Mouse (Mus musculus): Measurements from ENCODE around the gene Ppp2r3a. TPM values are rescaled to one million over a fixed set of nuclear protein-coding genes. Genes with fewer than 3 reads are reported as not detected.

Gene Ppp2r3a
- polyA plus RNA-seq, 1 experiment from 2014 or later: 71.3 TPM

DNA sequence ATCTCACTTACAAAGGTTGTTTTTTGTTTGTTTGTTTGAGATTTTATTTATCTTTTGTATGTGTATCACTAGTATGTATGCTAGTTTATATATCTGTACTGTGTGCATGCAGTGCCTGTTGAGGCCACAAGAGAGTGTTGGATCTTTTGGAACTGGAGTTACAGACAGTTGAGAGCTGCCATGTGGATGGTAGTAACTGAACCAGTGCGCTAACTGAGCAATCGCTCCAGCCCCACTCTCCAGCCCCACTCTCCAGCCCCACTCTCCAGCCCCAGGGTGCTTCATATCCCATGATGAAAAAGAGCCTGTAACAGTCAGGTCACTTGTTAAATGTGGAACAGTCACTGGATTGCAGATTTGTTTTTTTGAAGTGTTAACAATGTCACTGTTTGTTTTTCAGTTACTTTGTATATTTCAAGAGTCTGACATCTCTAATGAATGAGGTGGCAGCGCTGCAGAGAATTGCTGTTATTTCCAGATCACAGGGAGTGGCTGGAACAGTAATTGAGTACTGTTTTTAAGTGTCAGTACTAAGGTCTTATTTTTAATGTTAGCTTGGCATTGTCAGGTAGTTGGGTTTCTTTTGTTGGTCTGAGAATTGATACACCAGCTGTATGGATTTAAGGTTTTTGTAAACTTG, 171.4 kb downstream of the Ppp2r3a start:
- Histone ChIP-seq H3K4me2 (no peak overlapping the region), H3K4me3 (ENCODE audit: low read depth, low read length) (no peak overlapping the region), H3K27me3 (ENCODE audit: control insufficient read depth, insufficient read depth, low read length) (no peaks in the 10 kb centered on the region), H3K36me3 (ENCODE audit: control insufficient read depth, insufficient read depth, low read length) (no peaks in the 10 kb centered on the region), H3K9ac (ENCODE audit: low read depth, low read length) (no peak overlapping the region), H3K4me1 (ENCODE audit: control insufficient read depth, insufficient read depth, low read length) (peaks cover 16% of the 10 kb centered on the region), H3K27ac (ENCODE audit: low read depth, low read length) (no peak overlapping the region), H3K9me3 (replicated peaks; ENCODE audit: control insufficient read depth, low read length) (no peaks in the 10 kb centered on the region)
- ATAC-seq (replicated peaks; ENCODE audit: insufficient number of reproducible peaks, low FRiP score, low TSS enrichment): no peak
- WGBS (ENCODE audit: insufficient replicate concordance): 74% methylated on average over 3 of the region's 3 CpGs

- peak overlapping the region; percentile 54 for H3K4me2 ChIP-seq
- no peaks in the 10 kb centered on the region for H3K9me3 ChIP-seq (replicated peaks; ENCODE audit: control insufficient read depth, low read length)
- H3K27me3 ChIP-seq (ENCODE audit: control insufficient read depth, insufficient read depth, low read length): no peaks in the 10 kb centered on the region
- no peak for ATAC-seq (replicated peaks; ENCODE audit: insufficient number of reproducible peaks, low FRiP score, low TSS enrichment)
- no peaks in the 10 kb centered on the region for H3K36me3 ChIP-seq (ENCODE audit: control insufficient read depth, insufficient read depth, low read length)
- peaks cover 16% of the 10 kb centered on the region for H3K4me1 ChIP-seq (ENCODE audit: control insufficient read depth, insufficient read depth, low read length)
- no peak overlapping the region for H3K27ac ChIP-seq (ENCODE audit: low read depth, low read length)
- no peak overlapping the region for H3K9ac ChIP-seq (ENCODE audit: low read depth, low read length)
- WGBS (ENCODE audit: insufficient replicate concordance): 72% methylated on average over 4 of the region's 4 CpGs
- peak overlapping the region; percentile 12; the same call in 1 of the 2 replicates for H3K4me3 ChIP-seq (ENCODE audit: low read depth, low read length)
These were observed 173.0 kb downstream of the Ppp2r3a start for GRCm38 (mm10) chr9:101078579-101078978.

GRCm38 (mm10) chr9:101077486-101077885, 174.1 kb downstream of the Ppp2r3a start:
- Histone ChIP-seq H3K4me3 (ENCODE audit: low read depth, low read length) (peak overlapping the region; percentile 98), H3K4me1 (ENCODE audit: control insufficient read depth, insufficient read depth, low read length) (peaks cover 16% of the 10 kb centered on the region), H3K9ac (ENCODE audit: low read depth, low read length) (peak overlapping the region; percentile 54), H3K36me3 (ENCODE audit: control insufficient read depth, insufficient read depth, low read length) (no peaks in the 10 kb centered on the region), H3K4me2 (peak overlapping the region; percentile 89), H3K27ac (ENCODE audit: low read depth, low read length) (no peak overlapping the region), H3K27me3 (ENCODE audit: control insufficient read depth, insufficient read depth, low read length) (no peaks in the 10 kb centered on the region), H3K9me3 (replicated peaks; ENCODE audit: control insufficient read depth, low read length) (no peaks in the 10 kb centered on the region)
- ATAC-seq (replicated peaks; ENCODE audit: insufficient number of reproducible peaks, low FRiP score, low TSS enrichment): no peak

GRCm38 (mm10) chr9:101076095-101076875, 175.3 kb downstream of the Ppp2r3a start:
- H3K4me3 ChIP-seq (ENCODE audit: low read depth, low read length): peak overlapping the region; percentile 98
- peaks cover 16% of the 10 kb centered on the region for H3K4me1 ChIP-seq (ENCODE audit: control insufficient read depth, insufficient read depth, low read length)
- H3K27me3 ChIP-seq (ENCODE audit: control insufficient read depth, insufficient read depth, low read length): no peaks in the 10 kb centered on the region
- H3K9me3 ChIP-seq (replicated peaks; ENCODE audit: control insufficient read depth, low read length): no peaks in the 10 kb centered on the region
- H3K27ac ChIP-seq (ENCODE audit: low read depth, low read length): 0 out of 2 replicates have a peak overlapping the region, but pooled peaks have one; percentile 7
- 2% methylated on average over 18 of the region's 18 CpGs for WGBS (ENCODE audit: insufficient replicate concordance)
- H3K4me2 ChIP-seq: peak overlapping the region; percentile 89
- H3K9ac ChIP-seq (ENCODE audit: low read depth, low read length): peak overlapping the region; percentile 99
- no peaks in the 10 kb centered on the region for H3K36me3 ChIP-seq (ENCODE audit: control insufficient read depth, insufficient read depth, low read length)
- ATAC-seq (replicated peaks; ENCODE audit: insufficient number of reproducible peaks, low FRiP score, low TSS enrichment): no peak

- H3K27ac ChIP-seq (ENCODE audit: low read depth, low read length): no peak overlapping the region
- H3K36me3 ChIP-seq (ENCODE audit: control insufficient read depth, insufficient read depth, low read length): no peaks in the 10 kb centered on the region
- peak overlapping the region; percentile 98 for H3K4me3 ChIP-seq (ENCODE audit: low read depth, low read length)
- no peaks in the 10 kb centered on the region for H3K9me3 ChIP-seq (replicated peaks; ENCODE audit: control insufficient read depth, low read length)
- H3K9ac ChIP-seq (ENCODE audit: low read depth, low read length): peak overlapping the region; percentile 99
- H3K27me3 ChIP-seq (ENCODE audit: control insufficient read depth, insufficient read depth, low read length): no peaks in the 10 kb centered on the region
- no peak for ATAC-seq (replicated peaks; ENCODE audit: insufficient number of reproducible peaks, low FRiP score, low TSS enrichment)
- WGBS (ENCODE audit: insufficient replicate concordance): under 1% methylated on average over 8 of the region's 8 CpGs
- peaks cover 16% of the 10 kb centered on the region for H3K4me1 ChIP-seq (ENCODE audit: control insufficient read depth, insufficient read depth, low read length)
- H3K4me2 ChIP-seq: peak overlapping the region; percentile 89
These were observed 175.9 kb downstream of the Ppp2r3a start for GRCm38 (mm10) chr9:101075694-101076093.

DNA sequence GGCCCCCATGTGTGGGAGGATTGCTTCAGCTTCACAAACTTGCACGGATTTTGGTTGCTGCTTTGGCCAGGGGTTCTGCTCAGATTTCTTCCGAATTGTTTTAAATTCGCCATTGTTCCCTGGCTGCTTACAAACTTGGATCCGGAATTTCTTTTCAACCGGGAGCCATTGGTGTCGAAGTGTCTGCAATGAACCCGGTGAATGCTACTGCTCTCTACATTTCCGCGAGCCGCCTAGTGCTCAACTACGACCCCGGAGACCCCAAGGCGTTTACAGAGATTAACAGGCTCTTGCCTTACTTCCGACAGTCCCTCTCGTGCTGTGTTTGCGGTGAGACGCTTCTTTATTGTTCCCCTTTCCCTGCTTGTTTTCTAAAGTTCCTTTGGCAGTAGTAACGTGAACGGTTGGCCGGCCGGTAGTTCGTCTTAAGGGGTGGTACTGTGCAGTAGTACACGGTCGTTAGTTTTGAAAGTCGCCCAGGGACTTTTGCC, 176.5 kb downstream of the Ppp2r3a start:
- no peaks in the 10 kb centered on the region for H3K9me3 ChIP-seq (replicated peaks; ENCODE audit: control insufficient read depth, low read length)
- no peaks in the 10 kb centered on the region for H3K27me3 ChIP-seq (ENCODE audit: control insufficient read depth, insufficient read depth, low read length)
- no peaks in the 10 kb centered on the region for H3K36me3 ChIP-seq (ENCODE audit: control insufficient read depth, insufficient read depth, low read length)
- peaks cover 16% of the 10 kb centered on the region for H3K4me1 ChIP-seq (ENCODE audit: control insufficient read depth, insufficient read depth, low read length)
- H3K9ac ChIP-seq (ENCODE audit: low read depth, low read length): peak overlapping the region; percentile 99
- no peak for ATAC-seq (replicated peaks; ENCODE audit: insufficient number of reproducible peaks, low FRiP score, low TSS enrichment)
- peak overlapping the region; percentile 89 for H3K4me2 ChIP-seq
- under 1% methylated on average over 25 of the region's 25 CpGs for WGBS (ENCODE audit: insufficient replicate concordance)
- peak overlapping the region; percentile 100 for H3K27ac ChIP-seq (ENCODE audit: low read depth, low read length)
- peak overlapping the region; percentile 98 for H3K4me3 ChIP-seq (ENCODE audit: low read depth, low read length)

- peak; percentile 66 for ATAC-seq (replicated peaks; ENCODE audit: insufficient number of reproducible peaks, low FRiP score, low TSS enrichment)
- Histone ChIP-seq H3K4me1 (ENCODE audit: control insufficient read depth, insufficient read depth, low read length) (peaks cover 16% of the 10 kb centered on the region), H3K27me3 (ENCODE audit: control insufficient read depth, insufficient read depth, low read length) (no peaks in the 10 kb centered on the region), H3K4me2 (peak overlapping the region; percentile 89), H3K9me3 (replicated peaks; ENCODE audit: control insufficient read depth, low read length) (no peaks in the 10 kb centered on the region; the same call in 1 of the 2 replicates), H3K4me3 (ENCODE audit: low read depth, low read length) (peak overlapping the region; percentile 98), H3K36me3 (ENCODE audit: control insufficient read depth, insufficient read depth, low read length) (no peaks in the 10 kb centered on the region), H3K27ac (ENCODE audit: low read depth, low read length) (peak overlapping the region; percentile 100), H3K9ac (ENCODE audit: low read depth, low read length) (peak overlapping the region; percentile 99)
- WGBS (ENCODE audit: insufficient replicate concordance): 1% methylated on average over 61 of the region's 100 CpGs
These were observed 177.1 kb downstream of the Ppp2r3a start for GRCm38 (mm10) chr9:101074332-101075021.

DNA sequence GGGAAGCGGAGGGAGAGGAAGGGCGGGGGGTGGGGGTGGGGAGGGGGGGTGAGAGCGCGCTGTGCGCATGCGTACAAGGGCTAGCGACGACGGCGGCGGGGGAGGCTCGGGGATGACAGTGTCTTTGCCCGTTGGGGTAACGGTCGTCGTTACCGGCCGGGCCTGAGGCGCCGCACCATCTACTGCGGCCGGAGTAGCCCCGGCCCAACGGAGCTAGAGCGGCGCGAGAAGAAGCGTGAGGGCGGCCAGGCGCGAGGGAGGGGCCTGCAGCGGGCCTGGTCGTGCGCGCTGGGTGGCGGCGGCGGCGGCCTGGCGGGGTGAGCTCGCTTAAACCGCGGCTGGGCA, 177.6 kb downstream of the Ppp2r3a start, which contains the start of gene Msl2:
Msl2 (plus strand) TSS at position 115 of the 345 bp plus-strand sequence.
- H3K4me2 ChIP-seq: peak within 1 kb of the TSS; percentile 89
- H3K36me3 ChIP-seq (ENCODE audit: control insufficient read depth, insufficient read depth, low read length): no peaks in the 10 kb centered on the region
- ATAC-seq (replicated peaks; ENCODE audit: insufficient number of reproducible peaks, low FRiP score, low TSS enrichment): peak; percentile 49
- no peaks in the 10 kb centered on the region; the same call in 1 of the 2 replicates for H3K9me3 ChIP-seq (replicated peaks; ENCODE audit: control insufficient read depth, low read length)
- peak within 1 kb of the TSS; percentile 98 for H3K4me3 ChIP-seq (ENCODE audit: low read depth, low read length)
- peak within 1 kb of the TSS; percentile 100 for H3K27ac ChIP-seq (ENCODE audit: low read depth, low read length)
- peak within 1 kb of the TSS; percentile 99 for H3K9ac ChIP-seq (ENCODE audit: low read depth, low read length)
- no peaks in the 10 kb centered on the region for H3K27me3 ChIP-seq (ENCODE audit: control insufficient read depth, insufficient read depth, low read length)
- 2% methylated on average over 23 of the region's 43 CpGs for WGBS (ENCODE audit: insufficient replicate concordance)
- peaks cover 11% of the 10 kb centered on the region for H3K4me1 ChIP-seq (ENCODE audit: control insufficient read depth, insufficient read depth, low read length)
